Mouse (Mus musculus) G1E-ER4 (cell line): Measurements from ENCODE around the gene Cnst. TPM values are rescaled to one million over a fixed set of nuclear protein-coding genes. Genes with fewer than 3 reads are reported as not detected.
"Not testable (repeated sequence)": the region's sequence is repeated elsewhere in the genome, so short reads cannot be mapped to it uniquely, and the experiment has no call there.

Experiments used
- GATA1 ChIP-seq: IDR thresholded peaks from one replicate; pipeline ENCODE4 v1.8.0; 2012; ENCODE audit warnings: low read length, inconsistent platforms
- polyA plus RNA-seq: library from polyadenylated mRNA; stranded (reverse); fragments of >175 nt; gene quantifications from 2 replicates; pipeline ENCODE4 v1.2.3, GENCODE M21; 2012

The Cnst gene
- polyA plus RNA-seq, result 15.5 and 17.2 TPM in 2 replicates

DNA sequence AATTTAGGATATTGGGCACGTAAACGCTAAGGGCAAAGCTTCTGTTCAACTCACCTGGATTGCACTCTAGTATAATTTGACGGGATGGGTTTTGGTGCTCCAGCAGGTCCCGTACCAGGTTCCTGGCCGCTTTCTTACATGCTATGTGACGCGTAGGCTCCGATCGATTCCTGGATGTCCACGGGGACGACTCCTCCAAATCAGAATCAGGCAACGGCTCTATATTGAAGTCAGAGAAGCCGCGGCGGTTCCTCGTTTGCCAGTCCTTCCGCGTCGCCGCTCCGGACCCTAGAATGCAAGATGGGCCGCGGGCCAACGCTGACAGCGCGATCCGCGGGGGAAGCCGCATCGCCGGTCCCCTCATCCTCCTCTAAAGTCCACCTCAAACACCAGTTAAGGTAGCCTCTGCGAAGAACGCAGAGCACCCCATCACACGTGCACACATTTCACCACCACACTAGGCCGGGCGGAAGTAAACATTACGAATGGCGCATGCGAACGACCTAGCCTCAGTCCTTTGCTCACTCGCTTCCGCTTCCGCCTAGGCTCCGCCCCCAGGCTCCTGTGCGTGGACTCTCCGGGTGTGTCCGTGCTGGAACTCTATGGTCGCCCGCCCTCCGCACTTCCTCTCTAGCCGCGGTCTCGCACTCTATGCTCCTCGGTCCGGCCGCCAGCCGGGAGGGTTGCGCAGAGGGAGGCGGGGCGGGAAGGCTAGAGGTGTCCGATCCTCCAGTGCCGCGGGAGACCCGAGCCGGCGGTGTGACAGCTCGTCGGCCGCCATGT, at the start of gene Cnst, which contains the start of gene Tfb2m:
TSS of gene Cnst (plus strand) at position 603 of the 783 bp plus-strand sequence.
TSS of gene Tfb2m (minus strand) at position 500 of the 783 bp plus-strand sequence.
- TF ChIP-seq GATA1, result not testable (repeated sequence)

DNA sequence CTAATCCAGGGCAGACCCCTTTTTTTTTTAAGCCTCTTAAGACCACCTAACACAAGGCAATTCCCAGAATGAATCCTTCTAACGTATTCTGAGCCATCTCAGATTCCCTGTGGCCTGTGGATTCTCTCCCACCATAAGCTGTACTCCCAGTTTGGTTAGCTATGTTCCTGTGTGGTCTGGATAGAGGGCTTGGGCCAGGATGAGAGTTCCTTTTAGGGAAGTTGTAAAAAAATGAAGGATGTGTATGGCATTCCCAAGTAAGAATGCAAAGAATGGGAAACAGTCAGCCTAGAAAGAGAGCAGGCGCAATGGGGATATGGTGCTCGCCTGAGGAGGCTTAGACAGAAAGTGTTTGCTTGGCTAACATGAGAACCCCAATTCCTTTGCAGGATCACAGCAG, 46.9 kb upstream of the Cnst start:
- no peak for TF ChIP-seq GATA1

DNA sequence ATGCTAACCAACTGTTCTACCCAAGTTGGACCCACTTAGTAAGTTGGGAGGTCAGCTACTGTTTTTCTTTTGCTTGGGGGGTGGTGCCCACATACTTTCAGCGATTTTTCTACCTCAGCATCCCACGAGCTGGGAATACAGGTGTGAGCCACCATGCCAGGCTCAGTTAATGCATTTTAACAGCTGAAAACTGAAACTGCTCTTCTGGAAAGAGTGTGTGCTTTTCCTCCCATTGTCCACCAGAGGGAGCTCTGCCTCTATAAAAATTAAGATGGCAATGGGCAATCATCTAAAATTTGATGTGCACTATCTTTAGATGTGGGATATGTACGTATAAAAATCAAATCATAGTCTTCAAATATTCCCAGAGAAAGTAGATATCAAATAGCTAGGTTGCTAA, 43.6 kb upstream of the Cnst start:
- TF ChIP-seq GATA1, result no peak

- no peak for TF ChIP-seq GATA1
Measured at GRCm38 (mm10) chr1:179506530-179507315, 39.4 kb upstream of the Cnst start.

- TF ChIP-seq GATA1, result no peak
Measured at GRCm38 (mm10) chr1:179510546-179511340, 35.4 kb upstream of the Cnst start.

DNA sequence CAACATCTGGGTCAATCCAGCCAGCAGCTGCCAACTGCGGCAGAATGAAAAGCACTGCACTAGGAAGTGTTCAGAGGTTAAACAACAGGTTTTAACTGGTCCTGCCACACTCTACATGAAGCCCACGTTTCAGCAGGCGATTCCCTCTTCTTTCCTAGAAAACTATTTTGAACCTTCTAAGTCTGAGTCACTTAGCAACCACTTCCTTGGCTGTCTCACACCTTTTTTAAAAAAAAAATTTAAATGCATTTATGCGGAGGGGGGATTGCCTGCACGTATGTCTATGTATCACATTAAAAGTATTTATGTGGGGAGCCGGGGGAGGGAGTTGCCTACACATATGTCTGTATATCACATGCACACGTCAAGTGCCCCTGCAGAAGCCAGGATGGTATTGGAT, 34.3 kb upstream of the Cnst start:
- TF ChIP-seq GATA1, result no peak

DNA sequence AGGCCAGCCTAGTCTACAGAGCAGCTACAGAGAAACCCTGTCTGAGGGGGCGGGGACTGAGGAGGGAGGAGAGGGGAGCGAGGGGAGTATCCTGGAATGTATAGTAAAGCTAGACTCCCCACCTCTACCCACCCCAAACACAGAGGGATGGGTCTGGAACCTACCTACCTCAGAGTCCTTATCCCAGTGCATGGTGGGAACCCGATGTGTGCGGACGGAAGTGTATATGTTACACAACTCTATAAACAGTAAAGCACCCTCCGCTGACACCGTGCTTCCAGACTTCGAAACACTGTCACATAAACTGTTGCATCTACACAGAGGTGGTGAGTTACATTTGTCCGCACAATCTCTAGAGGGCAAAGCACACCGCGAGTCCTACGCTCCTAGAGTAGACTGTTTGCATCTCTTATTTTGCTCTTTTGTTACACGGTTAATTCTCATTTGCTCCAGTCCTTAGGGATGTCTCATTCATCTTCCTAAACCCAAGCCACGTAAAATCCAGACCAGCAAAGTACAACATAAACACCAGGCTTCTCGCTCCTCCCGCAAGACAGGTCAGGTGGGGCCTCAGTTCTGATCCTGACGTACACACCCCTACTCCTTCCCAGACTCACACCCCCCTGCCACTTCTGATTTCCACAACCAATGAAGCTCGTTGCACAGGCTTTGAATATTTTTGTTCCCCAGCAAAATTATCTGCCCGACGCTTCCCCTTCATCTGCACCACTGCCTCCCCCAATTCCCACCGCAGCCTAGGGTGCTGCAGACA, 29.0 kb upstream of the Cnst start:
- no peak for TF ChIP-seq GATA1

DNA sequence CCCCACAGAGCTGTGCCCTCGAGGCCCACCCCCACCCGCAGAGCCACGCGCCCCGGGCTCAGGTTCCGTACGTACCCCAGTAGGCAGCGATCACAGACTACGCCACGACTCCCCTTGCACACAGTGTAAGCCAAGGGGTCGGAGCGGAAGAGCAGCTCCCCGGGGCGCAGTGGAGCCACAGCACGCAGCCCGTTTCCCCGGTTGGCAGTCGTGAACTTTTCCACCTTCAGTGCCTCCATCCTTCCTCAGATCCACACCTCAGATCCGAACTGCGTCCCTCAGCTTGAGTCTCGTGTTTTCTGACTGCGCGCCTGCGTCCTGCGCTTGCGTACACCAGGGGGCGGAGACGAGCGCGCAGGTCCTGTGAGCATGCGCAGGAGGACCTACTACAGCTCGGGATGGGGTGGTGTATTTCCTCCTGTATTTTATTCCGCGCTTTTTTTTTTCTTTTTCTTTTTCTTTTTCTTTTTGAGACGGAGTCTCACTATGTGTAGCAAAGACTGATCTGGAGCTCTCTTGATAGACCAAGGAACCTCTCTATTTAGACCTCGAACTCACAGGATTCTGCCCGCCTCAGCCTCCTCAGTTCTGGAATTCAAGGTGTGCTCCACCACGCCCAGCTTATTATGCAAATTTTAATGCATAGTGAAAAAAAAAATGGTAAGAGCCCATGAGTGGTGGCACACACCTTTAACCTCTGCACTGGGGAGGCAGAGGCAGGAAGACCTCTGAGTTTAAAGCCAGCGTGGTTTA, 28.3 kb upstream of the Cnst start, which contains the start of gene Smyd3:
TSS of gene Smyd3 (minus strand) at position 329 of the 753 bp plus-strand sequence.
- TF ChIP-seq GATA1, result no peak

- no peak for TF ChIP-seq GATA1
Measured at GRCm38 (mm10) chr1:179519901-179520300, 26.3 kb upstream of the Cnst start.

DNA sequence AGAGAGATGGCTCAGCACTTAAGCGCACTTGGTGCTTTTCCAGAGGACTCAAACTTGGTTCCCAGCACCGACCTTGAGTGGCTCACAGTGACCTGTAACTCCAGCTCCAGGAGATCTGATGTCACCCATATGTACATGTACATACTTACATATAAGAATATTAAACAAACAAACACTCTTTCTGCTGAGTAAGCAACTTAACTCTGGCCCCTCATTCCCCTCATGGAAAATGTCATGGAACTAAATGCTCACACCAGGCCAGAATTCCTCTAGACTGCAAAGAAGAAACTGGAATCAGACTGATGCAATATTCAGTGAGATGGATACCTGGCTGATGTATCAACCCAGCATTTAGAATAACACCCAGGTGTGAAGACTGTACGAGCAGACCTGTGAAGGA, 7.1 kb upstream of the Cnst start:
- no peak for TF ChIP-seq GATA1

- TF ChIP-seq GATA1, result no peak
Measured at GRCm38 (mm10) chr1:179539887-179540286, 6.3 kb upstream of the Cnst start.

- no peak for TF ChIP-seq GATA1
Measured at GRCm38 (mm10) chr1:179541502-179541901, 4.7 kb upstream of the Cnst start.

GRCm38 (mm10) chr1:179546551-179546917, 364 bp downstream of the Cnst start:
- no peak for TF ChIP-seq GATA1

- no peak for TF ChIP-seq GATA1
Measured at GRCm38 (mm10) chr1:179547176-179547575, 1.0 kb downstream of the Cnst start.
